Mouse (Mus musculus): ENCODE data around the gene Grk6. TPM values are rescaled to one million over a fixed set of nuclear protein-coding genes. Genes with fewer than 3 reads are reported as not detected.
"Not testable (repeated sequence)": the region's sequence is repeated elsewhere in the genome, so short reads cannot be mapped to it uniquely, and the experiment has no call there.

Grk6 gene
- total RNA-seq, 4 experiments from 2014 or later = 61.4 to 74.2 (median 67.5) TPM

DNA sequence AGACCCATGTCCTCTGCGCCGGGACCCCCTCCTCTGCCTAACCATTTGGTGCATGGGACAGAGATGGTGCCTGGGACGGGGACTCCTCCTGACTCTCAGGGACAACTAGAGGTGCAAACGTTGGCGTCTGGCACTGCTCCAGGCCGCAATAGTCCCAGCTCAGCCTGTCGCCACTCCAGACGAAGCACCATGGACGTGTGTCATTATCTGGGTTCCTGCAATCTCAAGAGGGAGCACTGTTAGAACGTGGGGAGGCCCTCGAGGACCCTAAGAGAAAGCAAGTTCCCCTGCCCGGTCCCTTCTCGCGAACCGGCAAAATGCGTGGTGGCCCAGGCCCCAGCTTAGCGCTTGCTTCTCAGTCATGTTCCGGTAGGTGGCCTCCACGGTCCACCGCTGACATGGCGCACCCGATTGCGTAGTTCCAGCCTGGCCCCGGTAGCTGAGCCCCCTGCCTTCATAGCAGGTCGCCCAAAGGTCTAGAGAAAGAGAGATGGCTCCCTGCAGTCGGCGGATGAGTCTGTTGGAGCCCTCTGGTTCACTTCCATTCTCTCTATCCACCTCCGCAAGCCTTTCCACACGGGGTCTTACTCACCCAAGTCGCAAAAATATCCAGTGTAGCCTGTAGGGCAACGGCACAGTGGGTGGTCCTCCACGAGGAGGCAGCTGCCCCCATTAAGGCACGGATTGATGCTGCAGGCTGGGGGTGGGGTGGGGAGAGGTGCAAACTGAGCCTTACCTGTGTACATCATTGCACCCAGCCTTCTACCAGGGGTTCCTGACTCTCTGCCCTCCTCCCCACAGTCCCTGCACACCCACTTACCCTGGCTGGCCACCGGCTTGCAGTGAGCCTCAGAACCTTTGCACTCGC is 23.7 kb upstream of the Grk6 start:
- peak in 1 of 2 experiments; percentile 72 for DNase-seq (ENCODE audit: low spot score in 2 of 2)

DNA sequence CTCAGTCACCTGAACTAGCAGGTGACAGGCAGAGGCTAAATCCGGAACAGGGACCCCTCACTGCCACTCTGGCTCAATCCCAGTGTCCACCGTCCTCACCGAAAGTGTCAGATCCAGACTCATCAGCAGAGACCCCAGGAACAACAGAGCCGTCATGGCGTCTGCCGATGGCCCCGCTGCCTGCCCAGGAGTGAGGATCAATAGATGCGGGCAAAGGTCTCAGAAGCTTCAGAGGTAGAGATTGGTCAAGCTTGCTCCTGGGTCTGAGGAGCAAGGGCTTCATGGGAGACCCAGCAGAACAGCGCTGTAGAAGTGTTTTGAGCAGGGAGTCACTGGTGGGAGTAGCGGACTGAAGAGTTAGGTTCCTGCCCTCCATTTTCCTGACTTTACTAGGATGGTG is 18.3 kb upstream of the Grk6 start, which contains the start of gene F12:
Gene F12 (minus strand): TSS at position 181 of the 400 bp plus-strand sequence.
- no peak for DNase-seq (ENCODE audit: low spot score in 2 of 2)

DNA sequence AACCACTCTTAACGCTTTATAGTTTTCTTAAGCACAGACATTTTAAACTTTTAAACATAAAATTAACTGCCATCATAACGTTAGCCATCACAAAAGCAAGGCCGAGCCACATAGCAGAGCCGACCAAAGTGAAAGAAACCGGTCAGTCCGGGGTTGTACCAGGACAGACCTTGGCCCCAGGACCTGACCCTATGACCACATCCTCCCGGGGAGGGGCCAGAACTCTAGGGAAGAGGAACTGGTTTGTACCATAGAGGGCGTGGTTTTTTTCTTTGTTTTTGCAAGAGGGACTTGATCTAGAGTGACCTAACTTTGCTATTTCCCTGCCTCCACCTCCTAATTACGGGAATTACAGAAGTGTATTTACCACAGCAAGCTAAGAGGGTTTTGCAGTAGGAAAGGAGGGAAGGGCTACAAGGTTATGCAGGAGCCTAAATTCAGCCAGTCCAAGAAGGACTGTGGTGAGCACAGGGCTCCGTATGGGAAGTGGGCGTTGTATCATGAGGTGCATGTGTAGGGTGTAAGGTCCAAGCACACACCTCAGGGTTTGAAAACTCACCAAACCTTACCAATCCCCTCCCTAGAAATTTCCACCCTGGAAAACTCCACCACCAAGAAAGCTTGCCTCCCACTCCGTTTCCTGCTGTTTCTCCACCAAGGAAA is 15.5 kb upstream of the Grk6 start:
- DNase-seq (ENCODE audit: low spot score in 2 of 2) = no peak

DNA sequence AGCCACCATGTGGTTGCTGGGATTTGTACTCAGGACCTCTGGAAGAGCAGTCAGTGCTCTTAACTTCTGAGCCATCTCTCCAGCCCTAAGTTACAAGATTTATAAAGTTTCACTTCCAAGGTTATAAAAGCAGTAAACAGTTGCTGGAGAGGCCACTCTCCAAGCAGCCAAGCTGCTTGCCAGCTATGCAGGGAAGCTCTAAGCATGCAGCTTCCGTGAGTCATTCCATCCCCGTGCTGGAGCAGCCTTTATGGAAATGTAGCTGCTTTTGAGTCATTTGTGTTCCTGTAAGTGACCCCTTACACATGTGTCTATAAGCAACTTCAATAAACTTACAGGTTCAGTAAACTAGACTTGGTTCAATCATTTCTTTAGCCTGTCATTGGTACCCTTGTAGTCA is 14.3 kb upstream of the Grk6 start:
- no peak for DNase-seq (ENCODE audit: low spot score in 2 of 2)

DNA sequence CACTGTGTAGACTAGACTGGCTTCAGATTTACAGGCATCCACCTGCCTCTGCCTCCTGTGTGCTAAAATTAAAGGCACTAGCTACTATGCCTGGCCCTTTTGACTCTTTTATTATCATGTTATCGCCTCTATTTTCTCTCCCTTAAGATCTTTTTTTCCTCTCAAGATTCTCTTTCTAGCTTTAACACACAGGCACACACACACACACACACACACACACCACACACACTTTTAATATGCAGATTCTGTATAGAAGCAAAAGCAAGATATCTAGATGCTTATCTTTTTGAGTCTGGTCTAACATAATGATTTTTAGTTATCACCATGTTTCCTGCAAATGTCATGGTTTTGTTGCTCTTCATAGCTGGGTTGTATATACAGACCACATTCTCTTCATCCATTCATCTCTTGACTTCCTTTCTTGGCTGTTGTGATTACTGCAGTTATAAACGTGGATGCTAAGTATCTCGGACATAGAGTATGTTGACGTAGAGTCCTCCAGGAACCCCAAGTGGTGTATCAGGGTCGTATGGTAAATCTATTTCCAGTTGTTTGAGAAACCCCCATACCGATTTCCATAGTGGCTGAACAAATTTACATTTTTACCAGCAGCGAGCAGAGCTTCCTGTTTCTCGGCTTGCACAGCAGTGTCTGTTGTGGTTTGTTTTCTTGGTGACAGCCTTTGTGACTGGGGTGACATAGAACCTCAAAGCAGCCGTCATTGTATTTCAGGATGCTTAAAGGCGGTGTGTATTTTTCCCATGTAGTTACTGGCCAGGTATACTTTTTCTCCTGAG is 12.8 kb upstream of the Grk6 start:
- DNase-seq (ENCODE audit: low spot score in 2 of 2) = no peak

DNA sequence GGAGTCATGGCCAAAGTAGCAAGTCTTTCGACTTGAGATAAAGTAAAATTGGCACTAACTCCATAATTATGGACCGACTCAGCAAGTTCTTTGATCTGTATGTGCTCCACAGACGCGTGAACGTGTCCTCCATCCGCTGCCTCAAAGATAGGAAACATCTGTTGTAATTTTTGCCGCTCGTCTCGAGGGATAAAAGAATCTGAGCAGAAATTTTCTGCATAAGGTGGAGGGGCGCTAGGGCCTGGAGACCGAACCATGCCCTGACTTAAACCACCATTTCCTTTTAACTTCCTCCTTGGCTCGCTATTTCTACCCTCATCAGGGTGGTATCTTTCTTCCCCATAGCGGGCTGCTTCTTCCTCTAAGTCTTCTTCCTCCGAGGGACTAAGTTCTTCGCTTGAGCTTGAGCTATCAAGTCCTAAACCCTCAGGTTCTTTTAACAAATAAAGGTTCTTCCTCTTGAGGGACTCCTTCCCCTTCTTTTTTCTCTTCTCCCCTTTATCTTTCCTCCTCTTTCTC is 7.7 kb upstream of the Grk6 start:
- not testable (repeated sequence) for DNase-seq (ENCODE audit: low spot score in 2 of 2)

DNA sequence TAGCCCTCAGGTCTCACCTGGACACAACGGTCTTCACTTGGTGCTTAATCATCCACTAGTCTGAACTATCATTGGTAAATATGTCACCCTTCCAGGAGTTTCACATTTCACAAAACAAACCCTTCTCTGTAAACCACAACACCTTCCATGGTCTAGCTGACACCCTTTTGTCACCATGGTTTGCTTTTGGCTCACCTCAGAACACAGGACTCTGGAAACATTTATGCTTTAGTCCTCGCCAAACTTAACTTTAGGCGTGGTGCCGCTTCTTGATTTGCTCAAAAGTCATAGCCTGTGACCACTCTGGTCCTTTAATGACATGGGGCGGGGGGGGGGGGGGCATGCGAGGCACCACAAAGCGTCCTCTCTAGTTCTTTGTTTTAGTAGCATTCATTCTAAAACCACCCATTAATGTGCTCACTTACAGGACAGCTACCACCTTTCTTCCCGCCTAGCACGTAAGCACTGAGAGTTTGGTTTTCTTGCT is 1.0 kb upstream of the Grk6 start:
- no peak for DNase-seq (ENCODE audit: low spot score in 2 of 2)

DNA sequence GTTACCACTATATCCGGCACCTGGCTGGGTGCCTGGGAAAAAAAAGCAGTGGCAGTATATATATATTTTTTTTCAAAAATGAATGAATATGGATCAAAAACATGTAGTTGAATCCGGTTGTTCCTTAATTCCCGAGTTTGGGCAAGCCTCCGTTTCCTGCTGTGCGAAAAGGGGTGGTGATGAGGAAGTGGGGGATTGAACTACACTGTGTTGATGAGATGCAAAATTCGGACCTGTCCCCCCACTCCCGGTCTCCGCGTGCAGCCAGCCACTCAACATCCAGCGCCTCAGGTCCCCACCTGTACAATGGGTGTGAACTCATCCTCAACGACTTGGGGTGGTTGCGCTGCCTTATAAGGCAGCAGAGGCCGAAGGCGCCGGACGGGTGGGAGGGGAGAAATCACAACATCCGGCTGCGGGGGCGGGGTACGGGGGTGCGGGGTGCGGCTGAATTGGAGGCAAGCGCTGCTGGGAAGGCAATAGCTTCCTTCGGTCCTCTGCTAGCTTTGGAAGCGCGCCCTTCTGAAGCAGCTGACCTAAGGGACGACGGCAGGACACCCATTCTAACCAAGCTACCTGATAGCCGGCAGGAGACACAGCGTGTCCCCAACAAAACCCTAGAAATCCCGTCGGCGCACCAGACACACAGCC is 461 bp upstream of the Grk6 start:
- DNase-seq (ENCODE audit: low spot score in 2 of 2) = peak in 1 of 2 experiments; percentile 65

DNA sequence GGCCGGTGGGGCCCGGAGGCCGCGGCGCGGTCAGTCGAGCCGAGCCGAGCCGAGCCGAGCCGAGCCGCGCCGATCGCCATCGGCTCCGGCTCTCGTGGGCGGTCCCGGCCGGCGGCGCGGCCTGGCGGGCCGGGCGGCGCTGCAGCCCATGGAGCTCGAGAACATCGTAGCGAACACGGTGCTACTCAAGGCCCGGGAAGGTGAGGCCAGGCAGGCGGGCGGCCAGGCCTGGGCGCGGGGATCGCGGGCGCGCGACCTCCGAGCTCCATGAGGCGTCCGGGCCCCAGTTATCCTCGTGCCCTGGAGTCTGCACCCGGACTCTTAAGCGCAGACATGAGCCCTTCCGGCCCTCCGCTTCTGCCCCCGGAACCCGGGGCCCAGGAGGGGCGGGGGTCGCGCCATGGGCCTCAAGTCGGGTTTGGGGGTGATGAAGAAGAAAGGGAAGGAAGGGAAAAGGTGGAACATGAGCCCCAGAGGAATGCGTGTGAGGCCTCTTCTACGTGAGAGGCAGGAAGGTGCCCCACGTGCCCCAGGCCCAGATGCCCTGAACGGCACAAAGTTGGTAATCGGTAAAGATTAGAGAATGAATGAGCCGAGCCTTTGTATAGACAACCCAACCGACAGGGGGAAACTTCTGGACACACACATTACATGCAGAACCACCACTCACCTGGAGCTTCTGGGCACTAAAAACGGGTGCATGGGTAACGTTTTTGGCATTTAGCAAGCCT is 654 bp downstream of the Grk6 start:
- no peak for DNase-seq (ENCODE audit: low spot score in 2 of 2)

DNA sequence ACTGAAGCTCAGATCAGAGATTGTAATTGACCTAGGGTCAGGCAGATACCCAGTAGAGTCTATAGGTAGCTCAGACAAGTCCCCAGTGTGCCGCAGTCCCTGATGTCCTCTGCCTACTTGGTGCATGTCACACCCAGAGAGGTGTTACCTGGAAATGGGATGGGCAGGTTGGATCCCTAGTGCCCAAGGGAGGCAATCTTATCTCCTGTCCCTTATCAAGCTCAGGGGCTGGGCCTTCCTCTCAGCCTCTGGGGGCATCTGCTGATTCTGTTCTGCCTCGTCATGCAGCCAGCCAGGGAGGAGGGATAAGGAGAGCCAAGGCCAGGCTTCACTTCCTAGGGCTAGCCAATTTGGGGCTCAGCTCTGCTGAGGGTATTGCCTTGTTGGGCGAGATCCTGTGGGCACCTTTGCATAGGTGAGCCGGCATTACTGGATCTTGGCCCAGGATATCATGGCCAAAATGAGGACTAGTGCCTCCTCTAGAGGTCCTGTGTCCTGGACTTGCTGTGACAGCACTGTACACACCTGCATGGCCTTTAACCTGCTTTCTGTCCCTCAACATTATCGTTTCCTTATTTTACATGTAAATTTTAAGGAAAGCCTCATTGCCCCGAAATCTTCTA is 1.7 kb downstream of the Grk6 start:
- no peak for DNase-seq (ENCODE audit: low spot score in 2 of 2)

DNA sequence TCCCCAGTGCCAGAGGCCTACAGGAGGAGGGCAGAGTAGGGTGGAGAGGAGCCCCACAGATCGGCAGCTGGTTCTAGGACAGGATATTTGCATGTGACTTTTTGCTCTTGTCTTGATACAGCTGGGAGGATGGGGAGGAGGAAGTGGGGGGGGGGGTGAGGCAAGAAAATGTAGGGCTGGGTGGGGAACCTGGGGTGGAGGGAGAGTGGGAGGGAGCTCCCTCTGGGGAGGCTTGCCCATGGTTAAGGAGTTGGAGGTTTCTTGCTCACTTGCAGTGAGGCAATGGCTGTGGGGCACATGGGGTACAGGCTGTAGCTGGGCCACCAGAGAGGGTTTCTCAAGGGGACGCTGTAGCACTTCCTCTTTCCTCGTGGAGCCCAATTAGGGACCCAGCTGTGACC is 2.7 kb downstream of the Grk6 start:
- DNase-seq (ENCODE audit: low spot score in 2 of 2) = no peak

DNA sequence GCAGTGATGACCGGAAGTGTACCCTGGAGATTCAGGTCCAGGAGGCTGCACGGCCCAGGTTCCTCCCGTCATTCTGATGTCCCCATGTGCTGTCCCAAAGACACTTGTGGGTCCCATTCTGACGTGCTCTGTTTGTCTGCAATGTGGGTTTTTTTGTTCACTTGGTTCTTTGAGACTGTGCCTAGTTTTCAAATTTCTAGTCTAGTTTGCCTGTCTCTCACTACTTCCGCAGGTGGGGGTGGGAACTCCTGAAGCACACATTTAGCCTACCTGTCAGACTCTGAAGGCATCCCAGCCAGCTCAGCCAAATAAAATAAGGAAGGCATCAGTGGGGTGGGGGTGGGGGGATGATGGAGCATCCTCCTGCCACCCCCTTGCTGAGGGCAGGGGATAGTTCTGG is 3.3 kb downstream of the Grk6 start:
- no peak for DNase-seq (ENCODE audit: low spot score in 2 of 2)

DNA sequence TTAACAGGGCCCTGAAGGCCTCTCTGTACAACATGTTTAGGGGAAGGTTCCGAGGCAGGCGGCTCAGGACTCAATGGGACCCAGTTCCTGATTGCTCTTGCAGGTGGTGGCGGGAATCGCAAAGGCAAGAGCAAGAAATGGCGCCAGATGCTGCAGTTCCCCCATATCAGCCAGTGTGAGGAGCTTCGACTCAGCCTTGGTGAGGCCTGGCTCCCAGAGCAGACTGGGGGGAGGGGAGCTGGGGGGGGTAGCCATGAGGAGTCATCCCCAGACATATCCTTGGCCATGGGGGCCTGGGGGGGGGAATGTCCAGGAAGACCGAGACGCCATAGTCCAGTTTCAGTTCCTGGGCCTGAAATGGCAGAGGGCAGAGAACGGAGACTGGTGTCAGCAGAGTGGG is 4.3 kb downstream of the Grk6 start:
- DNase-seq (ENCODE audit: low spot score in 2 of 2) = no peak

DNA sequence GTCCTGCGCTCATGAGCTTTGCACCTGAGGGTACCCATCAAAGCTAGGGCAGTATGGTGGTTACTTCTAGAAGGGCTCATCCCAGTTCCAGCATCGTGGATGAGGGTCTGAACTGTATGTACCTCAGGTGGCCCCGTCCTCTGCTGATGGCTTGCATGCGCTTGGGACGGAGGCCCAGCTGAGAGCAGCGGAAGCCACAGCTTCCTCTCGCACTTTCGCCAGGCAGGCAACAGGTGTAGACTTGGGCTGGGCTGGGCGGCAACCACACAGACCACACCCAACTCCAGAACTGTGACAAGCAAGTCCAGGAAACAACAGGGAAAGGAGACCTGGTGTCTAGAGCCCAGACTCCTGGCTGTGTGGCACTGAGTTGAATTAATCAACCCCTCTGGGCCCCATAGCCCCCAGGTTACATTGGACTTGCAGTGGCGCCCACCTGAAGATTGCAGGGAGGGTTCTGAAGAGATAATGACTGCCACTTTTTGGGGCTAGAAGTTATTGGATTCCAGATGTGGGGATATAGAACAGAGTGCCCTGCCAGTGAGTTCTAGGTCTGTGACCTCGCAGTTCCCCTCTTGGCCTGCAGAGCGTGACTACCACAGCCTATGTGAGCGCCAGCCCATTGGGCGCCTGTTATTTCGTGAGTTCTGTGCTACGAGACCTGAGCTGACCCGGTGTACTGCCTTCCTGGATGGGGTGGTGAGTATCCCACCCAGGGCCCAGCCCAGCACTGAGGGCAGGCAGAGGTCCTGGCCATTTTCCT is 5.0 kb downstream of the Grk6 start:
- DNase-seq (ENCODE audit: low spot score in 2 of 2) = no peak

DNA sequence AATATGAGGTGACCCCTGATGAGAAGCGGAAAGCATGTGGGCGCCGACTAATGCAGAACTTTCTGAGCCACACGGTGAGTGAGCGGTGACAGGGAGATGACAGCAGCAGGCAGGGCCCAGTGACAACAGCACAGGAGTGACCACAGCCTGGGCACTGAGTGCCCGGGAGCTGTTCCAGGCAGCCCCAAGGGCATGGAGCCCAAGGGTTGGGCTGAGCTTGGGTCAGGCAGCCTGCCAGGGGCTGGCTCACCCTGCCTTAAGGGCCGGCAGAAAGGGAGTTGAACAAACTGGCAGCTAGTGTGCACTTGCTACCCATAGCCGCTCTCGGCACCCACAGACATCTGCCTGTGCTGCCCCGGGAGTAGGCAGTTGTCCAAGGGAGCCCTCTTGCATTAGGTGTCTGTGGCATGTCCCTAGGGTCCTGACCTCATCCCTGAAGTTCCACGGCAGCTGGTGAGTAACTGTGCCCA is 5.7 kb downstream of the Grk6 start:
- peak in 1 of 2 experiments; percentile 65 for DNase-seq (ENCODE audit: low spot score in 2 of 2)

DNA sequence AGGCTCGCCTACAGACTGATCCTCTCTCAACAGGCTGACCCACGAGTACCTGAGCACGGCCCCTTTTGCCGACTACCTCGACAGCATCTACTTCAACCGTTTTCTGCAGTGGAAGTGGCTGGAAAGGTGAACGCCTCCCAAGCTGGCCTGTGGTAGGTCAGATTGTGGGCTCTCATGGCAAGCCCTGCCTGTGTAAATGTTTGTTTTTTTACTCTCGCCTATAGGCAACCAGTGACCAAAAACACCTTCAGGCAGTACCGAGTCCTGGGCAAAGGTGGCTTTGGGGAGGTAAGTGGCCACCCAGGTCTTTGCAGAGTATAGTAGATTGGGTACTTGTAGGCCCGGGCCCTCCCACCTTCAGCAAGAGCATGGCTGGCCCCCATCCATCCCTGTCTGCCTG is 6.4 kb downstream of the Grk6 start:
- no peak for DNase-seq (ENCODE audit: low spot score in 2 of 2)

DNA sequence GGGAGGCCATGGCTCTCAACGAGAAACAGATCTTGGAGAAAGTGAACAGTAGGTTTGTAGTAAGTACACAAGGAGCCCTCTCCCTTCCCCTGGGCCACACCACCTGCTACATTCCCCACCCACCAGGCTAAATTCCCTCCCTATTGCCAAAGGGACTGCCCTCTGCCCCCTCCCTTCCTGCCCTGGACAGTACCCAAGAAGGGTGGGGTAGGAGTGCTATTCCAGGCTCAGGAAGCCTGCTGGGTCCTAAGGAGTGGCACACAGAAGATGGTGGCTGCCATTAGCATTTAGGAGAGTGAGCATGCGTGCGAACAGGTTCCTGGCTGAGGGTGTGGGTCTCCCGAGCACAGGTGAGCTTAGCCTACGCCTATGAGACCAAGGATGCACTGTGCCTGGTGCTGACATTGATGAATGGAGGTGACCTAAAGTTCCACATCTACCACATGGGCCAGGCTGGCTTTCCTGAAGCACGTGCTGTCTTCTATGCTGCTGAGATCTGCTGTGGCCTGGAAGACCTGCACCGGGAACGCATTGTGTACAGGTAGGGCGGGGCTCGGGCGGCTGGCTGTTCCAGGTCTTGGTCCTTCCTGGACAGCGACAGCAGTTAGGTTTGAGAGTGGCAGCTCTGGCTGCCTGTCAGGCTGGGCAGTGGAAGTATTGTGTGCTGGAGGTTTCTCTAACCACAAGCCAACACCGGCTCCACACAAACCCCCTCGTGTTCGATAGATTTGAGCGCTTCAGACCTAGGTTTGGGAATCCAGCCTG is 7.1 kb downstream of the Grk6 start:
- DNase-seq (ENCODE audit: low spot score in 2 of 2) = no peak

DNA sequence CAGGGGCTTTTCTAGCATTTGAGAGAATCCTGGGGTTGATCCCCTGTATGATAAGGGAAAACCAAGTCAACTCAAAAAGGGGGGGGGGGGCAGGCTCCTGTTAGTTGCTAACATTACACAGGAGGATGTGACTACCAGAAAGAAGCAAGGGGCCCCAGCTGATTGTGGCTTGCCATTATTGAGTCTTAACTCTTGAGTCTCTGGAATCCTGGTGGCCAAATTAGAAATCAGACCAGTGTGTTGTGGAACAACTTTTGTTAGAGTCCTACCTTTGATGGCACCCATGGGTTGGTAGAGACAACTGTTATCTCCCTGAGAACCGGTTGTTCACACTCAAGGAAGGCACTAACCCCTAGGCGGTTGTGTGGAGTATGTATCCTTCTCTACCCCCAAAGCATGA is 18.1 kb downstream of the Grk6 start:
- no peak for DNase-seq (ENCODE audit: low spot score in 2 of 2)

Data from layer of hippocampus, adult 8-10 months (tissue).